Mouse (Mus musculus): ENCODE results near the gene 1700061G19Rik. TPM values are rescaled to one million over a fixed set of nuclear protein-coding genes. Genes with fewer than 3 reads are reported as not detected.

1700061G19Rik gene
- under 1 TPM; 0.28 to 0.37 TPM for polyA plus RNA-seq (2017; shearing (Covaris generic))

DNA sequence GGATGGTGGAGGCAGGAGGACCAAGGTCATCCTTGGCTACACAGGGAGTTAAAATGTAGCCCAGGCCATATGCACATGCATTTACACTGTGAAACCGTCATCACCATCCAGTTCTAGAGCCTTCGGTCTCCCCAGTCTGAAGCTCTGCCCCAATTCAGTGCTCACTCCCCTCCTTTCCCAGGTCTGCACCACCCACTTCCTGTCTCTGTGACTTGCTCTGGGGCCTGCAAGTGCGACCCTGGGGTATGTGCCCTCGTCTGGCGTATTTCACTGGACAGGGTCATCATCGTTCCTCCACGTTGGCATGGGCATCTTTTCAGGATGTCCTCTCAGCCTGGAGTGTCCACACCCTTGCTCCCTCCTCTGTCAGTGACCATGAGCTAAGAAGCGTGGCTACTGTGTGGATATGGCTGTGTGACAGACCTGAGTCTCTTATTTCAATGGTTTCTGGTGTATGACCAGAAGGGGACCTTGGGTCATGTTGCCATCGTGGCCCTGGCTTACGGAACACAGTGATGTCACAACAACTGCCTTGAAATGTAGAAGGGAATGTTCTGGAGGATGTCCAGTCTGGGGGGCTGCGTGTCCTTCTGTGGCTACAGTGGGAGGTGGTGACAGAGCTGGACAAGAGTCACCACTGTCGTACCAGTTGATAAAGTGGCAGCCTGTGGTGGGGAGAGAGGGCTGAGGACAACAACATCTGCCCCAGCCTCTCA, at the start of gene 1700061G19Rik:
1700061G19Rik (plus strand) TSS at position 542 of the 716 bp plus-strand sequence.
- ATAC-seq: no peak

- ATAC-seq: no peak
These were observed 48.6 kb upstream of the 1700061G19Rik start for GRCm38 (mm10) chr17:56826718-56827117.

DNA sequence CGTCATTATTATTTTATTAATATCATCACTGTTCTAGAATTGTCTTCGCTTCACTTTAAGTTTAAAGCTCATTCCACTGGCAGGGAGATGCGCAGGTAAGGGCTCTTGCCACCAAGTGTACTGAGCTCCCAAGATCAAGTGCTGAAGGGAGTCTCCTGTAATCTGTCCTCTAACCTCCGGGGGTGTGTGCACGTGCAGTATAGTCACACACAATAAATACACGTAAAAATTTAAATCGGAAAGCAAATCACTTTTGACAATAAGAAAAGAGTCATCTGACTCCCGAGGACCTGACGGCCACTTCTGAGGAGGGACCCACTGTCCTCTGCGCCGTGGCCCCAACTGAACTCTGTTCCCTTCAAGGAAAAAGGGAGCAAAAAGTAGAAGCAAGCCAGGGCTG, 46.1 kb upstream of the 1700061G19Rik start:
- no peak for ATAC-seq

- ATAC-seq: no peak
These were observed 45.5 kb upstream of the 1700061G19Rik start for GRCm38 (mm10) chr17:56829795-56830194.

DNA sequence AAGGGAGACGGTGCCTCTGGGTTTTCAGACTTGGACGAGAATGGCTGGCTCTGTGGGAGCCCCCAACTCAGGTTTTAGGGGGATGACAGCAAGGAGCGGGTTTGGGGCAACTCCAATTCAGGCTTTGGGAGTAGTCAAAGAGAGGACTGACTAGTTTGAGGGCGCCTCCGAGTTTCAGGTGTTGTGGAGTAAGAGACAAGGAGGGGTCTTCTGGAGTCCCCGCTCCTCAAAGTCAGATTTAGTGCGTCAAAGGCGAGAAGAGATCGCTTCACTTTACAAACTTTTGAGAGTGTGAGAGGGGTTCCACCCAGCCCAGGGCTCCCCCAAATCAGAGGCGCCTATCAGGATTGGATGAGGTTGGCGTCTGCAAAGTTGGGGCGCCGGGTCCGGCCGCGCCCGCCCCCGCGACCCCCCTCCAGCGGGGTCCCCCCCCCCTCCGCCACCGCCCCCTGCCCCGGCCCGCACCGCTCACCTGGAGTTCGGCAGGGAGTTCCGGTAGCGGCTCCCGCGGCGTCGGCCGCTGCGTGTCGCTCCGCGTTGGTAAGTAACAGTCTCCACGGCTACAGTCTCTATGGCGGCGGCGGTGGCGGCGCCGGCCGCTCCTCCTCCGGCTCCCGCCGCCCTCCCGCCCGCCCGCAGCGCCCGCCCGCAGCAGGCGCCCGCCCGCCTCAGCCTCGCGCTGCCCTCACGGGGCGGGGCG, 44.7 kb upstream of the 1700061G19Rik start, which contains the start of gene Rfx2:
Rfx2 (minus strand) TSS at position 603 of the 700 bp plus-strand sequence.
- ATAC-seq: no peak

GRCm38 (mm10) chr17:56831111-56831816, 44.0 kb upstream of the 1700061G19Rik start:
- peak; percentile 100 for ATAC-seq

DNA sequence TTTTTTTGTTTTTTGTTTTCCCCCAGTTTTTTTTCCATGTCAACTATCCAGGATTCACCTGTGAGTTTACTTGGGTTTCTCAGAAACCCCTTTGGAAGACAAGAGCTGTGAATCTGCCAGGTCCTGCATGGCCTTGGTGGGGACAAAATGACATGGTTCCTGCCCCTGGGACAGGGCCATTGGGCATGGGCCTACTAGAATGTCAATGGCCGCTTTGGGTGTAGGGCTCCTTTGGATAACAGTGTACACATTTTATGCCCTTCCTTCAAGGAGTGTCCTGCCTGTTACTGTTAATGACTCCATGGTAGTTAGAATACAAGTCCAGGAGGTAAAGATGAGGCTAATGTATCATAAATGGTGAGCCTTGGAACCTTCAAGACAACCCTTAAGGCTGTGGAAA, 42.4 kb upstream of the 1700061G19Rik start:
- no peak for ATAC-seq

- no peak for ATAC-seq
These were observed 41.9 kb upstream of the 1700061G19Rik start for GRCm38 (mm10) chr17:56833381-56833780.

DNA sequence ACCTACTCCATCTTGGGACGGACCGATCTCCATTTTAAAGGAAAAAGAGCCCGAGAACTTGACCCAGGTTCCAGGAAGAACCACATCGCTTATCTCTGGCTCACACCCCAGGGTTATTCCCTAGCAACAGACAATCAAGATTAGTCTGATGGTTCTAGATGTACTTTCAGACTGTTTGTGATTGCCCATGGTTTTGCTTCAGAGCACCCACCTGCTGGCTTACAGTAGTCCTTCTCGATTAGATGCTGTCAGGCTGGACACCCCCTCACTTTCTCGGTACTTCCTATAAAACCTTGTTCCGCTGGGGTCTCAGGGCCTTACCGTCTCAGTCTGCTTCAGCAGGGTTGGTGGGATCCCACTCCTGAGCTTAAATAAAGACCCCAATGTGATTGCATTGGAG, 38.9 kb upstream of the 1700061G19Rik start:
- no peak for ATAC-seq

- ATAC-seq: no peak
These were observed 34.8 kb upstream of the 1700061G19Rik start for GRCm38 (mm10) chr17:56840524-56840923.

- peak; percentile 55 for ATAC-seq
These were observed 33.1 kb upstream of the 1700061G19Rik start for GRCm38 (mm10) chr17:56842173-56842572.

GRCm38 (mm10) chr17:56843678-56844077, 31.6 kb upstream of the 1700061G19Rik start:
- peak; percentile 56 for ATAC-seq

- ATAC-seq: no peak
These were observed 26.5 kb upstream of the 1700061G19Rik start for GRCm38 (mm10) chr17:56848785-56849184.

DNA sequence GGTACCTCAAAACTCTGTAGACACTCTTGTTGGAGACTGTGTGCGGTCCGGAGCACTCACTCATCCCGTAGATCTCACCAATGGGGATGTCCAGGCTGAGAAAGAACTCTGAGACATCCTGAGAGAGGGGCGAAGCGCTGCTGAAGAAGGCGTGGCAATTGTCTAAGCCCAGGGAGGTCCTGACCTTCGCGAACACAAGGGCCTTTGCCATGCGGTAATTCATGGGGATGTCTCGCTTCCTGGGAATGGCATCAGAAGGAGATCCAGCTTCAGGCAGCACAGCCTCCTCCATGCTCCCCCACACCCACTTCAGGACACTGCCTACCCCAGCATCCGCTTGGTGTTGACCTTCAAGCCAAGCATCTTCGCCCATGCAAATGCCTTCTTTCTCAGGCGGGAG, 25.6 kb upstream of the 1700061G19Rik start:
- ATAC-seq: no peak

- ATAC-seq: no peak
These were observed 24.1 kb upstream of the 1700061G19Rik start for GRCm38 (mm10) chr17:56851167-56851566.

- ATAC-seq: no peak
These were observed 19.9 kb upstream of the 1700061G19Rik start for GRCm38 (mm10) chr17:56855421-56855820.

DNA sequence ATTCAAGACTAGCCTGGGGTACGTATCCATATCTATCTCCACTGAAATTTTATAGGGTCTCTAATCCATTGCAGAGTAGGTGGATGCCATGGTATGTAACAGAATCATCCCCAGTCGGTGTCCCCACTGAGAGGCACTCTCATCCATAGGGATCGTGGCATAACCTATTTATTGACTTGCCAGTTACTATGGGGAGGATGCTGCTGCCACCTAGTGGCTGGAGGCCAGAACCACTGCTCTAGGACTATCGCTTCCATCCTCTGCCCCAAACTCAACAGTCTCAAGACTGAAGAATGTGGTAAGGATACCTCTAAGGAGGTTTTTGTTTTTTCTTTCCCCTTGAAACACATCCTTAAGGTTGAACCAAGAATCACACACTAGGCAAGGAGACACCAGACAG, 17.1 kb upstream of the 1700061G19Rik start:
- ATAC-seq: peak; percentile 66

DNA sequence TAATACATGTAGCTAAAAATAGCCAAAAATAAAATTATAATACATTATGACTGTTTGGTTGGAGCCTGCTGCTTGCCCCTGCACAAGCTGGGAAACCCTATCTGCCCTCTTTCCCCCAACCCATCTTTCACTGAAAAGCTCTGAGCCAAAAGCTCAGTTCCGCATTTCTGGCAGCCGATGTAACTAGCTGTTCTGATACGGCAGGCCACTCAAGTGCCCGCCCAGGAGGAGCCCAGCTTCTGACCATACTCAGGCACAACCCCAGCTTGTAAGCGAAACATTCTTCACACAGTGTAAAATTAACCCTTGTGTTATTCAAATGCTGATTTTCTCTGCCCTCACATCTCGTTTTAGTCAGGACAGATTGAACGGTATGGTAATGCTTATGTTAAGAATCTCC, 16.4 kb upstream of the 1700061G19Rik start:
- no peak for ATAC-seq

GRCm38 (mm10) chr17:56861197-56861596, 14.1 kb upstream of the 1700061G19Rik start:
- ATAC-seq: no peak

- ATAC-seq: no peak
These were observed 9.2 kb upstream of the 1700061G19Rik start for GRCm38 (mm10) chr17:56866071-56866470.

DNA sequence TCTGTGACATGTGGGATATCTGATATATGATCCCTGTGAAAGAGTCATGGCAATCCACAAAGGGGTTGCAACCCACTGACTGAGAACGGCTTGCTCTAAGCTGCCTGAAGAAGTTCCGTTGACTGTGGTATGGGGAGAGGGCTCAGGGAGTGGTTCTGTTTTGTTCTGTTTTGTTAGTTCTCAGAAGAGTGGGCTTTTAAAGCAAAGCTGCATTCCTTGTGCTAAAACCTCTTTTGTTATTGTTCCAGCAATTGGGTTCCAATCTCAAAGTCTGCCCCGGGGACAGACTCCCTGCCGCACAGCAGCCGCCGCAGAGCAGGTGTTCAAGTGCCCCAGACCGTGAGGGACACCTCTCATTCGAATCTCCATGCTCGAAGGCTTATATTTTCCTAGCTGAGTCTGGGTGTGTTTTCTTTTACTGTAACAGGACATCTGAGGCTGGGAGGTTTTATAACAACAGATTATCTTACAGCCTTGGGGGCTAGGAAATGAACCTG, 5.7 kb upstream of the 1700061G19Rik start:
- ATAC-seq: no peak

GRCm38 (mm10) chr17:56870287-56870953, 4.9 kb upstream of the 1700061G19Rik start:
- no peak for ATAC-seq

DNA sequence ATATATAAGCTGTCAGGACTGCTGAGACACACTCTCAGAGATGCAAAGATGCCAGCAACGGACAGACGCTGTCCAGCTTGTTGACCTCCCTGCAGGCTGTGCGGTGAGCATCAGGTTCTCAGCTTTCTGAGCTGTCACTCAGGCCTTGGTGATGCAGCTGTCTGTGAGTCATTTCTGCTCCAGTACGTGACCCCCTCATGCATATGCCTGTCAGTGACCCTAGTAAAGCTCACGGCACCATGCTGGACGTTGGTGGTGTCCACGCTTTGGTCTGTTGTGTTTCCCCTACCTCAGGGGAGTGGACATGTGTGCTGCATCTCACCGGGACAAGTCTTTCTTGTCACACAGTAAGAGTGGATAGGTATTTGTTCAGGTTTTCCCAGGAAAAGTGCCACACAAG, 3.5 kb upstream of the 1700061G19Rik start:
- ATAC-seq: no peak
